Mouse (Mus musculus): Measurements from ENCODE around the gene Mindy1.

DNA sequence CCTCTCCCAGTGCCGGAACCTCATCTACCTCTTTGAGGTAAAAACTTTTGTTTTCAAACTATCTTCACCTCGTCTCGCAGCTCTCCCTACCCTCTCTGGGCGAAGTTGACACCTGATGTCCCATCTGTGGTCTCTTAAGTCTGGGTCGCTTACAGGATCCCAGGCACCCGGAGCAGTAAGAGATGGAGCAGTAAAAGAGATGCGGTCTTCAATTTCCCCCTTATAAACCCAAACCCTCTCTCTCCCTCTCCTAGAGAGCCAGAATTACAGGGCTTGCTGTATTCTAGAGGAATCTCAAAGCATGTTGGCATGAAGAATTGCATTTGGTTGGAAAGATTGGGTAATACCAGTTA, 2.4 kb downstream of the Mindy1 start:
- TF ChIP-seq CTCF (IDR thresholded peaks at IDR 0.05; ENCODE audit: control insufficient read depth, insufficient read depth, low read length) (no peak), POLR2A (IDR thresholded peaks at IDR 0.05; ENCODE audit: borderline replicate concordance, control insufficient read depth, low read depth, low read length) (no peak)

Measured in bone marrow, adult 2 months (tissue).